Mouse (Mus musculus) MEL (cell line): Measurements from ENCODE around the gene Zscan21. TPM values are rescaled to one million over a fixed set of nuclear protein-coding genes. Genes with fewer than 3 reads are reported as not detected.
A peak's percentile ranks its signal among the peaks of the same experiment; 100 is the strongest.

ENCODE experiments used
- DNase-seq: peaks from one replicate; pipeline ENCODE4 v3.0.0; 2011; ENCODE audit warnings: low read depth, low spot score
- H3K27ac ChIP-seq: 2 replicates; pipeline ENCODE4 v1.5.1; 2012; ENCODE audit warnings: low read depth, mild to moderate bottlenecking, control low read depth, low read length, moderate library complexity; ENCODE audit not compliant: control insufficient read depth
- H3K27me3 ChIP-seq, 2 experiments: fragments of 150-350 bp in 1 of 2; sonication (generic) in 1 of 2; 2 replicates each; pipeline ENCODE4 v1.6.1; 2012; ENCODE audit warnings: low read length in 2 of 2, mild to moderate bottlenecking in 2 of 2, improper control_type of control experiment in 1 of 2, moderate library complexity in 1 of 2; ENCODE audit not compliant: insufficient read depth in 2 of 2, control insufficient read depth in 1 of 2
- H3K36me3 ChIP-seq, 2 experiments: 2 replicates each; pipeline ENCODE4 v1.6.1; 2012 to 2014; ENCODE audit warnings: low read length in 2 of 2, improper control_type of control experiment in 1 of 2, inconsistent platforms in 1 of 2, mild to moderate bottlenecking in 1 of 2; ENCODE audit not compliant: insufficient read depth in 2 of 2, control insufficient read depth in 1 of 2
- H3K4me1 ChIP-seq, 2 experiments: fragments of 150-350 bp in 1 of 2; sonication (generic) in 1 of 2; 2 replicates each; pipeline ENCODE4 v1.6.1; 2012; ENCODE audit warnings: low read length in 2 of 2, improper control_type of control experiment in 1 of 2, mild to moderate bottlenecking in 1 of 2; ENCODE audit not compliant: insufficient read depth in 2 of 2, control insufficient read depth in 1 of 2
- H3K4me3 ChIP-seq, 2 experiments: fragments of 150-350 bp in 1 of 2; sonication (generic) in 1 of 2; 2 replicates each; pipeline ENCODE4 v1.5.1; 2012; ENCODE audit warnings: low read depth in 2 of 2, low read length in 2 of 2, mild to moderate bottlenecking in 2 of 2, moderate library complexity in 2 of 2, control low read depth in 1 of 2, improper control_type of control experiment in 1 of 2; ENCODE audit not compliant: control insufficient read depth in 1 of 2, insufficient read depth in 1 of 2
- H3K79me2 ChIP-seq: 2 replicates; pipeline ENCODE4 v1.6.1; 2012; ENCODE audit warnings: mild to moderate bottlenecking, low read length, moderate library complexity; ENCODE audit not compliant: control insufficient read depth, poor library complexity, insufficient read depth
- H3K9ac ChIP-seq: 2 replicates; pipeline ENCODE4 v1.6.1; 2012; ENCODE audit warnings: low read depth, mild to moderate bottlenecking, control low read depth, low read length, moderate library complexity; ENCODE audit not compliant: control insufficient read depth, poor library complexity, severe bottlenecking
- H3K9me3 ChIP-seq: fragments of 150-350 bp; sonication (generic); replicated peaks from 2 replicates; pipeline ENCODE4 v1.6.1; 2012; ENCODE audit warnings: mild to moderate bottlenecking, low read length, improper control_type of control experiment, moderate library complexity; ENCODE audit not compliant: insufficient read depth
- ELF1 ChIP-seq: IDR thresholded peaks from 2 replicates; pipeline ENCODE4 v1.6.1; 2014; ENCODE audit warnings: low read depth, mild to moderate bottlenecking, inconsistent platforms, low read length, improper control_type of control experiment, moderate library complexity
- ETS1 ChIP-seq: IDR thresholded peaks from 2 replicates; pipeline ENCODE4 v1.6.1; 2012; ENCODE audit warnings: low read depth, mild to moderate bottlenecking, inconsistent platforms, low read length, improper control_type of control experiment, moderate library complexity
- GATA1 ChIP-seq: IDR thresholded peaks from 2 replicates; pipeline ENCODE4 v1.6.1; 2011; ENCODE audit warnings: low read depth, low read length, improper control_type of control experiment
- HCFC1 ChIP-seq: IDR thresholded peaks from 2 replicates; pipeline ENCODE4 v1.6.1; 2012; ENCODE audit warnings: low read depth, mild to moderate bottlenecking, inconsistent platforms, low read length, improper control_type of control experiment, moderate library complexity
- JUND ChIP-seq: IDR thresholded peaks from 2 replicates; pipeline ENCODE4 v1.6.1; 2011; ENCODE audit warnings: low read depth, mild to moderate bottlenecking, improper control_type of control experiment, low read length
- MAZ ChIP-seq: IDR thresholded peaks from 2 replicates; pipeline ENCODE4 v1.6.1; 2012; ENCODE audit warnings: low read depth, mild to moderate bottlenecking, inconsistent platforms, low read length, improper control_type of control experiment
- MEF2A ChIP-seq: IDR thresholded peaks from 2 replicates; pipeline ENCODE4 v1.6.1; 2014; ENCODE audit warnings: low read depth, mild to moderate bottlenecking, inconsistent platforms, low read length, improper control_type of control experiment; ENCODE audit not compliant: poor library complexity, insufficient replicate concordance, severe bottlenecking; ENCODE audit errors: extremely low read depth
- MXI1 ChIP-seq: IDR thresholded peaks from 2 replicates; pipeline ENCODE4 v1.6.1; 2011; ENCODE audit warnings: mild to moderate bottlenecking, low read depth, low read length, improper control_type of control experiment
- POLR2A ChIP-seq, 2 experiments: IDR thresholded peaks; 2 replicates each; pipeline ENCODE4 v1.6.1; 2011 to 2012; ENCODE audit warnings: low read length in 2 of 2, mild to moderate bottlenecking in 2 of 2, control low read depth in 1 of 2, improper control_type of control experiment in 1 of 2, low read depth in 1 of 2, moderate library complexity in 1 of 2; ENCODE audit not compliant: control insufficient read depth in 1 of 2, insufficient read depth in 1 of 2, poor library complexity in 1 of 2
- POLR2AphosphoS5 ChIP-seq: IDR thresholded peaks from 2 replicates; pipeline ENCODE4 v1.6.1; 2012; ENCODE audit warnings: low read depth, borderline replicate concordance, mild to moderate bottlenecking, inconsistent platforms, low read length, moderate library complexity, mixed read lengths
- RCOR1 ChIP-seq: IDR thresholded peaks from 2 replicates; pipeline ENCODE4 v1.6.1; 2012; ENCODE audit warnings: low read depth, mild to moderate bottlenecking, inconsistent platforms, low read length, improper control_type of control experiment
- SIN3A ChIP-seq: IDR thresholded peaks from 2 replicates; pipeline ENCODE4 v1.6.1; 2012; ENCODE audit warnings: low read length, improper control_type of control experiment, inconsistent platforms
- TCF12 ChIP-seq: IDR thresholded peaks from 2 replicates; pipeline ENCODE4 v1.6.1; 2014; ENCODE audit warnings: low read depth, mild to moderate bottlenecking, inconsistent platforms, low read length, improper control_type of control experiment, moderate library complexity
- USF1 ChIP-seq: IDR thresholded peaks from 2 replicates; pipeline ENCODE4 v1.6.1; 2014; ENCODE audit warnings: low read depth, mild to moderate bottlenecking, inconsistent platforms, low read length, improper control_type of control experiment, moderate library complexity
- USF2 ChIP-seq, 2 experiments: IDR thresholded peaks; 2 replicates each; pipeline ENCODE4 v1.6.1; 2011 to 2012; ENCODE audit warnings: improper control_type of control experiment in 2 of 2, low read length in 2 of 2, borderline replicate concordance in 1 of 2, inconsistent platforms in 1 of 2, low read depth in 1 of 2, mild to moderate bottlenecking in 1 of 2; ENCODE audit not compliant: insufficient read depth in 1 of 2
- ZC3H11A ChIP-seq: IDR thresholded peaks from 2 replicates; pipeline ENCODE4 v1.6.1; 2012; ENCODE audit warnings: low read depth, mild to moderate bottlenecking, inconsistent platforms, low read length, improper control_type of control experiment
- polyA plus RNA-seq, 2 experiments: library from polyadenylated mRNA; stranded (reverse) in 1 of 2; unstranded in 1 of 2; fragments of >175 nt in 1 of 2; fragments of >200 nt in 1 of 2; gene quantifications; 2 replicates each; pipeline versions ENCODE4 v1.2.1 to v1.2.4; 2012; ENCODE audit warnings: low replicate concordance in 2 of 2, low read depth in 1 of 2; ENCODE audit not compliant: insufficient read length in 2 of 2, insufficient read depth in 1 of 2, missing spikeins in 1 of 2
- total RNA-seq: library from RNA; depleted of rRNA; stranded (reverse); fragments of 300-350 nt; gene quantifications from 2 replicates; pipeline ENCODE4 v1.2.3, GENCODE M21; 2012

The Zscan21 gene
- total and polyA plus RNA-seq, 3 experiments: 9.0 to 10.5 TPM; not detected in 1

GRCm38 (mm10) chr5:138083318-138083900 lies 33.3 kb upstream of the Zscan21 start:
- Histone ChIP-seq H3K27me3 (peaks cover 0 to 2% of the 10 kb centered on the region in 2 experiments; a peak in 1 of 4 replicates), H3K36me3 (peaks cover 3 to 20% of the 10 kb centered on the region in 2 experiments), H3K9ac (no peak overlapping the region), H3K4me1 (peaks cover 2 to 4% of the 10 kb centered on the region in 2 experiments; a peak in 3 of 4 replicates), H3K4me3 (no peak overlapping the region)
- DNase-seq: no peak
- TF ChIP-seq MEF2A: no peak
- TF ChIP-seq, all 39 proteins: peak for 0
- Histone ChIP-seq H3K79me2 (peaks cover 31% of the 10 kb centered on the region), H3K27ac (no peak overlapping the region), H3K9me3 (no peaks in the 10 kb centered on the region)

DNA sequence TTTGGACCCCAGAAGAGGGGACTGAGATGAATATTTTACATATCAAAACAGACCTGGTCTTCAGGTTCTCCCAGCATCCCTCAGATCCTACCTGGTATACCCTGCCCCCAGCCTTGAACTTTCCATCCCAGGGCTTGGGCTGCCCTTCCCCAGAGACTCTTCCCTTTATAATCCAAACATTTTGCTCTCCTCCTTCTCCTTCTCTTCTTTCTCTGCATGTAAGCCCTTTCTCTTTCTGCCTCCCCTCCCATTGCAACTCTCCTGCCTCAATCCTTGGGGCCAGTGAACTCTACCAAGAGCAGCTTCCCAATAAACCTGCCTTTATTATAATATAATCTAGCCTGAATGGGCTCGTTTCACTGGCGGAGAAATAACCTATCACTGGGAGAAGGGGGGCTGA lies 32.8 kb upstream of the Zscan21 start:
- TF ChIP-seq GATA1 (no peak), SIN3A (no peak), ELF1 (no peak), ZC3H11A (no peak), MAZ (no peak), MXI1 (no peak), TCF12 (no peak), USF1 (no peak), USF2 (IDR thresholded peaks at IDR 0.05; ENCODE audit: borderline replicate concordance in 1 of 2, insufficient read depth in 1 of 2, low read depth in 1 of 2, low read length in 2 of 2) (no peak), HCFC1 (no peak)
- Histone ChIP-seq H3K36me3 (peaks cover 3 to 20% of the 10 kb centered on the region in 2 experiments), H3K4me1 (peaks cover 2 to 4% of the 10 kb centered on the region in 2 experiments; a peak in 3 of 4 replicates), H3K27me3 (peaks cover 0 to 2% of the 10 kb centered on the region in 2 experiments; a peak in 1 of 4 replicates), H3K79me2 (peaks cover 36% of the 10 kb centered on the region), H3K9me3 (no peaks in the 10 kb centered on the region), H3K4me3 (no peak overlapping the region; a peak in 1 of 4 replicates), H3K27ac (no peak overlapping the region), H3K9ac (no peak overlapping the region)
- no peak for DNase-seq

DNA sequence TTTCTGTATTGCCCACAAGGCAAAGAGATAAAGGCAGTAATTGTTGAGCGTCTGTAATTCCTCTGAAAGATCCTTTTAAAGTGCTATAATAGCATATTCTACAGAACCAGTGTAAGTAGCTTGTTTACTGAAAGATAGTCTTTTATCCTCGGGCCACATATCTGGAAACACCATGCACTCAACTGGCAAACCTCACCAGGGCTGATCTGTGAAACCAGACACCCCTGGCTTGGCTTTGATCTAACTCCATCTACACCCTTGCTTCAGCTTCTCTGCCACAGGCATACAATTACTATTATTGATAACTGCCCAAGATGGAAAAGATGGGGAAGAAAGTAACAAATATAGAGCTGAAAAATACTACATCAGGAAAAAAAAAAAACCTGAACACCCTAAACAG lies 32.2 kb upstream of the Zscan21 start:
- peaks cover 2 to 4% of the 10 kb centered on the region in 2 experiments; a peak in 3 of 4 replicates for H3K4me1 ChIP-seq
- peaks cover 3 to 20% of the 10 kb centered on the region in 2 experiments for H3K36me3 ChIP-seq
- H3K9ac ChIP-seq: peak overlapping the region; percentile 59
- H3K79me2 ChIP-seq: peaks cover 42% of the 10 kb centered on the region
- TF ChIP-seq USF2 (IDR thresholded peaks at IDR 0.05; ENCODE audit: borderline replicate concordance in 1 of 2, insufficient read depth in 1 of 2, low read depth in 1 of 2, low read length in 2 of 2) (no peak), RCOR1 (no peak), POLR2A (IDR thresholded peaks at IDR 0.05; ENCODE audit: control insufficient read depth in 1 of 2, insufficient read depth in 1 of 2, low read depth in 1 of 2, low read length in 2 of 2, poor library complexity in 1 of 2) (no peak), POLR2AphosphoS5 (no peak), SIN3A (no peak), JUND (no peak), ETS1 (no peak)
- no peak overlapping the region for H3K27ac ChIP-seq
- DNase-seq: peak; percentile 41
- peaks cover 0 to 2% of the 10 kb centered on the region in 2 experiments; a peak in 1 of 4 replicates for H3K27me3 ChIP-seq
- peak overlapping the region; percentile 39 to 53 for H3K4me3 ChIP-seq
- H3K9me3 ChIP-seq: no peaks in the 10 kb centered on the region
